Mouse (Mus musculus) olfactory bulb, adult 2 months (tissue): ENCODE data around the gene Arl8a. TPM values are rescaled to one million over a fixed set of nuclear protein-coding genes. Genes with fewer than 3 reads are reported as not detected.

Experiments
- H3K27ac ChIP-seq: fragments of 200-500 bp; 2 replicates; pipeline ENCODE4 v1.5.1; 2012; ENCODE audit warnings: low read depth, low read length; ENCODE audit not compliant: insufficient read depth
- H3K4me1 ChIP-seq: fragments of 200-500 bp; 2 replicates; pipeline ENCODE4 v1.6.1; 2012; ENCODE audit warnings: low read length; ENCODE audit not compliant: control insufficient read depth, insufficient read depth
- H3K4me3 ChIP-seq: fragments of 200-500 bp; 2 replicates; pipeline ENCODE4 v1.5.1; 2012; ENCODE audit warnings: mild to moderate bottlenecking, low read depth, low read length, moderate library complexity; ENCODE audit not compliant: insufficient read depth
- CTCF ChIP-seq: fragments of 200-500 bp; IDR thresholded peaks from 2 replicates; pipeline ENCODE4 v1.5.1; 2012; ENCODE audit warnings: low read depth, mild to moderate bottlenecking, low read length, moderate library complexity; ENCODE audit not compliant: insufficient read depth
- POLR2A ChIP-seq: fragments of 200-500 bp; IDR thresholded peaks from 2 replicates; pipeline ENCODE4 v1.6.1; 2012; ENCODE audit warnings: mild to moderate bottlenecking, low read depth, low read length, moderate library complexity; ENCODE audit not compliant: insufficient read depth
- WGBS: fragments of 180-500 bp; shearing (Covaris S2); methylation state at CpG from one replicate; pipeline ENCODE4 v1.1.7; 2018; 5-methylcytosine and 5-hydroxymethylcytosine counted together
- polyA plus RNA-seq: library from polyadenylated mRNA; stranded (reverse); fragments of >200 nt; gene quantifications from 2 replicates; pipeline ENCODE4 v1.2.4, GENCODE M21; 2012; ENCODE audit warnings: low replicate concordance; ENCODE audit not compliant: missing spikeins, insufficient read depth, insufficient read length

Gene Arl8a
- polyA plus RNA-seq, 1 experiment, result not detected

DNA sequence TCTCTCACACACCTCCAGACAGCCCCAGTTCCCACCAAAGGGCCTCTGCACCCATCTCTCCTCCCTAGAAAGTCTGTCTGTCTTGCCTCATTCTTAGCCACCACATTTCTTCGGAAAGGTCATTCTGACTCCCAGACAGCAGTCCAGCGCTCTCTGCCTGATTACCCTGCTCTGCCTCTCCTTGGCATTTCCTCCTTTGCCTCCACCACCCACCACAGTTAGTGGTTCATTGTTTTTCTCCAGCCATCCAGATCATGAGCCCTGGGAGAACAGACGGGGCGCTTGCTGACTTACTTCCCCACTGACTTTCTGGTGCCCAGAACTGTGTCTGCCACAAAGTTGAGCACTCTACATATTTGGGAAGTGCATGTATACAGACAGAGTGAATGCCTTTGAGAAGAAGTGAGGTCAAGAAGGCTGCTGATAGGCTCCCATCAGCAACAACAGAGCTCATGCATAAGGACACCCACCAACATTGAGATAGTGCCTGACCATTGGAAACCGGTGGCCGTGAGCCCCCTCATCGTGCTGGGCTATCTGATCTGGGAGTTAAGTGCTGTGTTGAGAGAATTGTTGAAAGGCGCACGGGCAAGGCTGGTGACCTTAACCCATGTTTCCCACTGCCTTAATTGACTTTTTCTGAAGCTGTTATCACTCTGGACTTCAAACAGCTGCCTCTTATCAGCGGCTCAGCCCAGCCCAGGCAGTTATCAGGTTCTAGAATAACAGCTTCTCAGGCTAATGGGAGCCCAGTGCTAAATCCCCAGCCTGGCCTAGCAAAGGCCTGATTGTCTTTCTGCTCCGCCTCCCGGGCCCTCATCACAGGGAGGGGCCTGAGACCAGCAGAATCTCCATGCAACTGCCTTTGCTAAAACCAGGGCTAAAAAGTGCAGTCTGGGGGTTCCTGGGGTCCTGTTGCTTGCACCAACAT, 57.8 kb downstream of the Arl8a start:
- TF ChIP-seq POLR2A, result no peak
- TF ChIP-seq CTCF, result no peak
- peaks cover under 1% of the 10 kb centered on the region; the same call in 1 of the 2 replicates for H3K4me1 ChIP-seq
- 64% methylated on average over 12 of the region's 12 CpGs for WGBS
- no peak overlapping the region for H3K27ac ChIP-seq
- no peak overlapping the region for H3K4me3 ChIP-seq

DNA sequence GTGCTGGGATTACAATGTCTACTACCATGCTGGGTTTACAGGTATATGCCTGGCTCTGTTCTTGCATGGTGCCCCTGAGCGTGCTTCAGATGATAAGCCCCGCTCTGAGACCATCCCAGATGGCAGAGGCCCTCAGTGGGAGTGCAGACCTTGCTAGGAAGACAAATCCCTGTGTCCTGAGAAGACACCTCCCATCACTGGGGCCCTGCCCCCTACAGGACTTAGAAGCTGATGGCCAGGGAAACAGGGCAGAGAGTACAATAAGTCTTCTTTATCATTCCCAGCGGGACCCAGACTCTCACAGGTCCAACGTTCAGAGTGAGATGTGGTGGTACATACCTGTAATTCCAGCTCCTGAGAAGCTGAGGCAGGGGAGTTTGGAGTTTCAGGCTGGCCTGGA, 58.6 kb downstream of the Arl8a start:
- H3K4me1 ChIP-seq, result no peaks in the 10 kb centered on the region
- no peak overlapping the region for H3K27ac ChIP-seq
- no peak overlapping the region for H3K4me3 ChIP-seq
- WGBS, result 89% methylated on average over 4 of the region's 4 CpGs
- TF ChIP-seq POLR2A (no peak), CTCF (no peak)

Other genes with a start within 250 kb of the Arl8a start
- gene Ppp1r12b, start 190.9 kb upstream of the Arl8a start, polyA plus RNA-seq, result 34.2 and 262 TPM in 2 replicates
- gene Ube2t, start 184.3 kb upstream of the Arl8a start, polyA plus RNA-seq, result not detected in 2 replicates
- gene Lgr6, start 41.5 kb upstream of the Arl8a start, polyA plus RNA-seq, result 68.5 TPM in 1 of 2 replicates, not detected in the other
- not detected in 2 replicates for gene Ptpn7, start 14.1 kb upstream of the Arl8a start, polyA plus RNA-seq
- gene Gpr37l1, start 20.9 kb downstream of the Arl8a start, polyA plus RNA-seq, result not detected in 2 replicates
- gene Elf3, start 111.7 kb downstream of the Arl8a start, polyA plus RNA-seq, result not detected in 2 replicates
- not detected in 2 replicates for gene Rnpep, start 137.3 kb downstream of the Arl8a start, polyA plus RNA-seq
- gene Timm17a, start 167.0 kb downstream of the Arl8a start, polyA plus RNA-seq, result not detected in 2 replicates
- gene Lmod1, start 178.0 kb downstream of the Arl8a start, polyA plus RNA-seq, result not detected in 2 replicates
- gene Shisa4, start 228.4 kb downstream of the Arl8a start, polyA plus RNA-seq, result not detected in 2 replicates